Mouse (Mus musculus): Measurements from ENCODE around the gene Decr2. TPM values are rescaled to one million over a fixed set of nuclear protein-coding genes. Genes with fewer than 3 reads are reported as not detected.

The Decr2 gene
- polyA plus RNA-seq, 1 experiment: 24.3 TPM

DNA sequence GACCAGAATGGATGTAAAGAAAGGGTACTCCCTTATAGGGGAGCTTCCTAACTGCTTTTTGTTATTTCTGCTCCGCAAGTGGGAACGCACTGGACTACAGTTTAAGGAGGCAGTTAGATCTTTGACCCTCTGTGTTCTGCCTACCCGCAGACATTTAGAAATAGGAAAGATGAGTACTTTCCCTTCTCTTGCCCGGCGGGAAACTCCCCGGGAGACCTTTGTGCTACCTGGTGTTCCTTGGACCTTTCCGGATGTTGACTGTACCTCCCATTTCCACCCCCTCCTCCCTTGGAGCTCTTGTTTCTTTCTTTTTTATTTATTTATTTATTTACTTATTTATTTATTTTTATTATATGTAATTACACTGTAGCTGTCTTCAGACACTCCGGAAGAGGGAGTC, 23.9 kb upstream of the Decr2 start:
- TF ChIP-seq CTCF (IDR thresholded peaks at IDR 0.05; ENCODE audit: low read depth, low read length) (no peak), POLR2A (IDR thresholded peaks at IDR 0.05; ENCODE audit: insufficient read depth, low read length) (no peak), EP300 (IDR thresholded peaks at IDR 0.05; ENCODE audit: insufficient read depth, low read depth, low read length) (no peak)
- Histone ChIP-seq H3K4me1 (ENCODE audit: control insufficient read depth, insufficient read depth, low read length) (peaks cover 7% of the 10 kb centered on the region), H3K36me3 (ENCODE audit: control insufficient read depth, insufficient read depth, low read length, poor library complexity, severe bottlenecking) (no peaks in the 10 kb centered on the region), H3K4me3 (ENCODE audit: low read depth, low read length) (peak overlapping the region; percentile 85), H3K9ac (ENCODE audit: low read depth, poor library complexity, severe bottlenecking) (peak overlapping the region; percentile 67), H3K9me3 (replicated peaks; ENCODE audit: control insufficient read depth, insufficient read depth, low read length, poor library complexity, severe bottlenecking) (no peaks in the 10 kb centered on the region), H3K27ac (ENCODE audit: insufficient read depth, low read length) (peak overlapping the region; percentile 55), H3K27me3 (ENCODE audit: control insufficient read depth, insufficient read depth, low read length, poor library complexity, severe bottlenecking) (no peaks in the 10 kb centered on the region)

GRCm38 (mm10) chr17:26113181-26113948, 23.2 kb upstream of the Decr2 start, which contains the start of gene Tmem8:
TSS of gene Tmem8 (plus strand) at chr17:26113299.
- Histone ChIP-seq H3K36me3 (ENCODE audit: control insufficient read depth, insufficient read depth, low read length, poor library complexity, severe bottlenecking) (no peaks in the 10 kb centered on the region), H3K9ac (ENCODE audit: low read depth, poor library complexity, severe bottlenecking) (peak within 1 kb of the TSS; percentile 67), H3K27ac (ENCODE audit: insufficient read depth, low read length) (peak within 1 kb of the TSS; percentile 55), H3K4me3 (ENCODE audit: low read depth, low read length) (peak within 1 kb of the TSS; percentile 85), H3K27me3 (ENCODE audit: control insufficient read depth, insufficient read depth, low read length, poor library complexity, severe bottlenecking) (no peaks in the 10 kb centered on the region), H3K4me1 (ENCODE audit: control insufficient read depth, insufficient read depth, low read length) (peaks cover 7% of the 10 kb centered on the region), H3K9me3 (replicated peaks; ENCODE audit: control insufficient read depth, insufficient read depth, low read length, poor library complexity, severe bottlenecking) (no peaks in the 10 kb centered on the region)
- TF ChIP-seq POLR2A (IDR thresholded peaks at IDR 0.05; ENCODE audit: insufficient read depth, low read length) (no peak), CTCF (IDR thresholded peaks at IDR 0.05; ENCODE audit: low read depth, low read length) (peak; percentile 19), EP300 (IDR thresholded peaks at IDR 0.05; ENCODE audit: insufficient read depth, low read depth, low read length) (peak; percentile 19; the same call in 1 of the 2 replicates)

DNA sequence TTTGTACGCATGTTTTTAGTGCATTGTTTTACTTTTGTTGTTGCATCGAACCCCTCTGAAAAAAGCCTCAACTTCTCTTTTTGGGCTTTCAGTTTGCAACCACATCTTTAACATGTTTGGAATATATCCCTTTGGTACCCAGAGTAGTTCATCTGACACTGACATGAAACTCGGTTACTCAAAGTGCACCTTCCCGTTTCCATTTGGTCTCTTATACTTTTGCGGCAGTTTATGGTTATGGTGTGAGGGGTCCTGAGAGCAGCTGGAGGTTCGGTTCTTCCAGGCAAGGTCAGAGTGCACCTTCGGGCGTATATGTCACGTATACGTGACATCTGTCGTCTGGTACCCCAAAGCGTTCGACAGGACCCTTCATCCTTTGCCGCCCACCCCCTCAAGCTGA, 22.6 kb upstream of the Decr2 start:
- H3K4me1 ChIP-seq (ENCODE audit: control insufficient read depth, insufficient read depth, low read length): peaks cover 7% of the 10 kb centered on the region
- H3K9ac ChIP-seq (ENCODE audit: low read depth, poor library complexity, severe bottlenecking): no peak overlapping the region
- TF ChIP-seq EP300 (IDR thresholded peaks at IDR 0.05; ENCODE audit: insufficient read depth, low read depth, low read length) (no peak), CTCF (IDR thresholded peaks at IDR 0.05; ENCODE audit: low read depth, low read length) (no peak), POLR2A (IDR thresholded peaks at IDR 0.05; ENCODE audit: insufficient read depth, low read length) (no peak)
- H3K9me3 ChIP-seq (replicated peaks; ENCODE audit: control insufficient read depth, insufficient read depth, low read length, poor library complexity, severe bottlenecking): no peaks in the 10 kb centered on the region
- peak overlapping the region; percentile 85 for H3K4me3 ChIP-seq (ENCODE audit: low read depth, low read length)
- H3K27me3 ChIP-seq (ENCODE audit: control insufficient read depth, insufficient read depth, low read length, poor library complexity, severe bottlenecking): no peaks in the 10 kb centered on the region
- H3K36me3 ChIP-seq (ENCODE audit: control insufficient read depth, insufficient read depth, low read length, poor library complexity, severe bottlenecking): no peaks in the 10 kb centered on the region
- peak overlapping the region; percentile 1; the same call in 1 of the 2 replicates for H3K27ac ChIP-seq (ENCODE audit: insufficient read depth, low read length)

GRCm38 (mm10) chr17:26111722-26112121, 21.6 kb upstream of the Decr2 start:
- no peaks in the 10 kb centered on the region for H3K36me3 ChIP-seq (ENCODE audit: control insufficient read depth, insufficient read depth, low read length, poor library complexity, severe bottlenecking)
- H3K4me3 ChIP-seq (ENCODE audit: low read depth, low read length): no peak overlapping the region
- H3K9me3 ChIP-seq (replicated peaks; ENCODE audit: control insufficient read depth, insufficient read depth, low read length, poor library complexity, severe bottlenecking): no peaks in the 10 kb centered on the region
- peak overlapping the region; percentile 86 for H3K27ac ChIP-seq (ENCODE audit: insufficient read depth, low read length)
- TF ChIP-seq POLR2A (IDR thresholded peaks at IDR 0.05; ENCODE audit: insufficient read depth, low read length) (no peak), EP300 (IDR thresholded peaks at IDR 0.05; ENCODE audit: insufficient read depth, low read depth, low read length) (0 out of 2 replicates have a peak, but pooled peaks have one; percentile 13)
- H3K27me3 ChIP-seq (ENCODE audit: control insufficient read depth, insufficient read depth, low read length, poor library complexity, severe bottlenecking): no peaks in the 10 kb centered on the region
- H3K9ac ChIP-seq (ENCODE audit: low read depth, poor library complexity, severe bottlenecking): no peak overlapping the region
- peaks cover 4% of the 10 kb centered on the region for H3K4me1 ChIP-seq (ENCODE audit: control insufficient read depth, insufficient read depth, low read length)

DNA sequence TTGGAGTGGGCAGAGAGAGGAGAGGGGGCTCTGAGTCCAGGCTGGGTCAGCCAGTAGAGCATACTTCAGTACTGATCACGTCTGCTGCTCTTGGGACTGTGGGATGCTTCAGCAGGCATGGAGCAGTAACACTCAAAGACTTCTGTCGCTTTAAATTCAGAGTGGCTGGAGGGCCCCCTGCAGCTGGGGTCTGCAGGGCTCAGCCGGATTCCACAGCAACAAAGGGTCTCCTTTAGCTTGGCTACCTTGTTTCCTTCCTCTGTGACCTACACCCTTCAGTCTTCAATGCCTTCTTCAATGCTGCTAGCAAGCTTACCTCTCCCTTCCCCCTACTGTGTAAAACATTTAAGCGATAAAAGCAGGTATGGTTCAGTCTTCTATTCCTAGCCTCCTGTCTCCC, 20.9 kb upstream of the Decr2 start:
- TF ChIP-seq EP300 (IDR thresholded peaks at IDR 0.05; ENCODE audit: insufficient read depth, low read depth, low read length): peak; percentile 85; the same call in 1 of the 2 replicates
- no peak for TF ChIP-seq CTCF (IDR thresholded peaks at IDR 0.05; ENCODE audit: low read depth, low read length)
- TF ChIP-seq POLR2A (IDR thresholded peaks at IDR 0.05; ENCODE audit: insufficient read depth, low read length): no peak
- Histone ChIP-seq H3K9me3 (replicated peaks; ENCODE audit: control insufficient read depth, insufficient read depth, low read length, poor library complexity, severe bottlenecking) (no peaks in the 10 kb centered on the region), H3K4me1 (ENCODE audit: control insufficient read depth, insufficient read depth, low read length) (peaks cover 4% of the 10 kb centered on the region), H3K36me3 (ENCODE audit: control insufficient read depth, insufficient read depth, low read length, poor library complexity, severe bottlenecking) (no peaks in the 10 kb centered on the region), H3K27ac (ENCODE audit: insufficient read depth, low read length) (peak overlapping the region; percentile 86), H3K9ac (ENCODE audit: low read depth, poor library complexity, severe bottlenecking) (no peak overlapping the region), H3K4me3 (ENCODE audit: low read depth, low read length) (no peak overlapping the region), H3K27me3 (ENCODE audit: control insufficient read depth, insufficient read depth, low read length, poor library complexity, severe bottlenecking) (no peaks in the 10 kb centered on the region)

DNA sequence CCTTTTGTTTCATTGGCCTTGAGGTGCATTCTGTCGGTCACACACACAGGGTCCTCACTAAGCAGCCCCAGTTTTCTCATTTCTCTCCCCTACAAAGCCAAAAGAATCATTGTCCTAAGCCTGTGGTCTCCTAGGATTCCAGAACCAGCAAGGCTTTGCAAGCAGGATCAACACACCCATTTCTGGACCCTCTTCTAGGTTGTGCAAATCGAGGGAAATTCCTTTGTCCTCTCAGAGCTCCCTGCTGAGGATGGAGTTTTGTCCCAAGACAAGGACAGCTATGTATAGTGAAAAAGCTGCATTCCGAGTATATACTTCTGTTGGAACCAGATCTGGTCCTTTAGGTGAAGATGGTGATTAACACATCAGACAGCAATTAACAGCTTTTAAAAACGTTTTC, 20.0 kb upstream of the Decr2 start:
- Histone ChIP-seq H3K27me3 (ENCODE audit: control insufficient read depth, insufficient read depth, low read length, poor library complexity, severe bottlenecking) (no peaks in the 10 kb centered on the region), H3K9ac (ENCODE audit: low read depth, poor library complexity, severe bottlenecking) (no peak overlapping the region), H3K36me3 (ENCODE audit: control insufficient read depth, insufficient read depth, low read length, poor library complexity, severe bottlenecking) (no peaks in the 10 kb centered on the region), H3K9me3 (replicated peaks; ENCODE audit: control insufficient read depth, insufficient read depth, low read length, poor library complexity, severe bottlenecking) (no peaks in the 10 kb centered on the region), H3K4me1 (ENCODE audit: control insufficient read depth, insufficient read depth, low read length) (peaks cover 2% of the 10 kb centered on the region), H3K4me3 (ENCODE audit: low read depth, low read length) (no peak overlapping the region), H3K27ac (ENCODE audit: insufficient read depth, low read length) (peak overlapping the region; percentile 86)
- TF ChIP-seq EP300 (IDR thresholded peaks at IDR 0.05; ENCODE audit: insufficient read depth, low read depth, low read length) (no peak), POLR2A (IDR thresholded peaks at IDR 0.05; ENCODE audit: insufficient read depth, low read length) (no peak), CTCF (IDR thresholded peaks at IDR 0.05; ENCODE audit: low read depth, low read length) (no peak)

All from ES-Bruce4 (cell line).